Mouse (Mus musculus): ENCODE results near the gene Borcs6.
"Not testable (repeated sequence)": the region's sequence is repeated elsewhere in the genome, so short reads cannot be mapped to it uniquely, and the experiment has no call there.

The Borcs6 gene

GRCm38 (mm10) chr11:69059357-69059974, at the start of gene Borcs6:
Gene Borcs6, plus strand, starts transcription at chr11:69059717.
- peak; percentile 94 to 96 for DNase-seq

GRCm38 (mm10) chr11:69010400-69011323, 48.9 kb upstream of the Borcs6 start:
- DNase-seq: no peak

GRCm38 (mm10) chr11:69011445-69011844, 48.1 kb upstream of the Borcs6 start:
- DNase-seq: not testable (repeated sequence)

GRCm38 (mm10) chr11:69012071-69012601, 47.4 kb upstream of the Borcs6 start:
- DNase-seq: peak; percentile 89 to 92

GRCm38 (mm10) chr11:69015644-69016441, 43.7 kb upstream of the Borcs6 start, which contains the start of gene Ctc1:
Gene Ctc1, plus strand, starts transcription at chr11:69015911.
- DNase-seq: peak; percentile 92 to 93

- DNase-seq: no peak
Measured at GRCm38 (mm10) chr11:69016755-69017154, 42.8 kb upstream of the Borcs6 start.

GRCm38 (mm10) chr11:69020691-69021090, 38.8 kb upstream of the Borcs6 start:
- no peak for DNase-seq

GRCm38 (mm10) chr11:69026562-69026961, 33.0 kb upstream of the Borcs6 start:
- no peak for DNase-seq

- DNase-seq: peak in 1 of 2 experiments; percentile 36
Measured at GRCm38 (mm10) chr11:69028805-69029204, 30.7 kb upstream of the Borcs6 start.

GRCm38 (mm10) chr11:69033552-69033951, 26.0 kb upstream of the Borcs6 start:
- DNase-seq: no peak

GRCm38 (mm10) chr11:69034585-69034984, 24.9 kb upstream of the Borcs6 start:
- DNase-seq: no peak

- peak in 1 of 2 experiments; percentile 42 for DNase-seq
Measured at GRCm38 (mm10) chr11:69035411-69035810, 24.1 kb upstream of the Borcs6 start.

- peak; percentile 92 for DNase-seq
Measured at GRCm38 (mm10) chr11:69035849-69036248, 23.7 kb upstream of the Borcs6 start.

GRCm38 (mm10) chr11:69036486-69037230, 22.9 kb upstream of the Borcs6 start:
- peak; percentile 93 to 95 for DNase-seq

GRCm38 (mm10) chr11:69037231-69038061, 22.1 kb upstream of the Borcs6 start:
- DNase-seq: peak; percentile 87 to 90

GRCm38 (mm10) chr11:69038173-69038572, 21.3 kb upstream of the Borcs6 start:
- DNase-seq: no peak

GRCm38 (mm10) chr11:69045531-69046394, 13.8 kb upstream of the Borcs6 start, which contains the start of gene Aurkb:
Gene Aurkb, plus strand, starts transcription at chr11:69045647.
- DNase-seq: peak; percentile 85 to 92

- no peak for DNase-seq
Measured at GRCm38 (mm10) chr11:69046395-69046774, 13.1 kb upstream of the Borcs6 start.

- no peak for DNase-seq
Measured at GRCm38 (mm10) chr11:69047592-69047991, 11.9 kb upstream of the Borcs6 start.

GRCm38 (mm10) chr11:69048151-69048550, 11.4 kb upstream of the Borcs6 start:
- no peak for DNase-seq
